Mouse (Mus musculus): ENCODE results near the gene Cpsf6.

The Cpsf6 gene

DNA sequence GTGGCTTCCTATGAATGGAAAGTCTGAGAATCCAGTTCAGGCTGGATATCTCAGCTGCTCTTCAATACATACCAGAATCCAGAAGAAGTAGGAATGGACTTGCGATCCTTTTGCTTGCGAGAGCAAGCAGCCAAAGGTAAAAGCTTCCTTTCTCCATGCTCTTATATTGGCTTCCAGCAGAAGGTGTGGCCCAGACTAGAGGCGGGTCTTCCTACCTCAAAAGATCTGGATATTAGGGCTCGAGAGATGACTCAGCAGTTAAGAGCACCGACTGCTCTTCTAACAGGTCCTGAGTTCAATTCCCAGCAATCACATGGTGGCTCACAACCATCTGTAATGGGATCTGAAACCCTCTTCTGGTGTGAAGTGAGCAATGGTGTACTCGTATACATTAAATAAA is at the start of gene Cpsf6:
Gene Cpsf6 (minus strand): TSS at position 108 of the 400 bp plus-strand sequence.
- DNase-seq (ENCODE audit: low spot score) = no peak

DNA sequence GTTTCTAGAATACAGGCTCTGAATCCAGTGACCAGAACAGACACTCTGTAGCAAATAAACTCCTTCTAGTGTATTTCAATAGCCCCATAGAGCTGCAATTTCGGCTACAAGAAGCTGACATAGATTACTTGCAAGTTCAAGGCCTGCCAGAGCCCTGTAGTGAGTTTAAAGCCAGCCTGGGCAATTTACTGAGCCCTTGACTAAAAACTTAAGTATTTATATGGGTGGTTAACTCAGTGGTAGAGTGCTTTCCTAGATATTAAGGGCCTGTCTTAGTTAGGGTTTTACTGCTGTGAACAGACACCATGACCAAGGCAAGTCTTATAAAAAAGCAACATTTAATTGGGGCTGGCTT is 46.8 kb upstream of the Cpsf6 start:
- DNase-seq (ENCODE audit: low spot score) = no peak

DNA sequence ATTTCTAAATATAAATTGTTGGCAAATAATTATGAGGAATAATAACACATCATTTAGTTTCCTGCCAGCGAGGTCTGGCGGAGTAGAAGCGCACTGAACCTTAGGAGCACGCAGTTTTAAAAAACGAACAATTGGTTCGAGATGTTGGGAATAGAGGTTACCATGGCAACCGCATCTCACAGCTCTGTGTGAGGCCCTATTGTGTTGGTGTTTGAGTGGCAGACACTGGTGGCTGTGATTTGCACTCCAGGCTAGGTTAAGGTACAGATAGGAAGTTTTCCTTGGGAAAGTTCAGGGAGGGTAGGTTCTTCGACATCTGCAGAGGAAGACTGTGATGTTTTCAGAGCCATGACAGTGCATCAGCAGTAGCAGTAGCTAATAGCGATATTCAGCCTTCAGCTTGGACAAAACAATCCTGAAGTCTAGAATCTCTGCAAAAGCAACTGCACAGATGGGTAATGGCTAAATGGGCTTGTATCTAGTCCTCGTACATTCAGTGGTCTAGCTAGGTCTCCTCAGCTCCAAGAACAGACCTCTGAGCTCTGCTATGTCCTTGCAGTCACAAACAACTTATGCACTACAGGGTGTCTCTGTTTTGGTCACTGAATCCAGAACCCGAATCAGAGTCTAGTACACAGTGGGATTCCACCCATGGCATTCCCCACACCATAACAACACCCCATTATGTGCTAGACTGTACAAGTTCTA is 46.2 kb upstream of the Cpsf6 start:
- DNase-seq (ENCODE audit: low spot score) = peak; percentile 69

DNA sequence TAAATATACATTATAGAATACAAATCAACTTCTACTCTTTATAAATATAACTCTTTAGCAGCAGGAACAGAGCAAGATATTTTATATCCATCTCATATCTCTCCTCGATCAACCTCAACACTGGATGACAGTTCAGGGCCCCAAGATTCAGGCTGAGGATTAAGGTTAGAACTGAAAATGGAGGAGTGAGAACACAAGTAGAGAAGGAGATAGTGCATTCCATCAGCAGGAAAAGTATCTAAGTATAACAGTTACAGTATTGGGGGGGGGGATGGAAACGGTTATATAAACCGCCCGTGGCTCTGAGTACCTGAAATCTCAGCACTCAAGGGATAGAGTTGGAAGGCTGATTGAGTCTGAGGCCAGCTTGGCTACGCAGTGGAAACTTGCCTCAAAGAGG is 45.2 kb upstream of the Cpsf6 start:
- no peak for DNase-seq (ENCODE audit: low spot score)

DNA sequence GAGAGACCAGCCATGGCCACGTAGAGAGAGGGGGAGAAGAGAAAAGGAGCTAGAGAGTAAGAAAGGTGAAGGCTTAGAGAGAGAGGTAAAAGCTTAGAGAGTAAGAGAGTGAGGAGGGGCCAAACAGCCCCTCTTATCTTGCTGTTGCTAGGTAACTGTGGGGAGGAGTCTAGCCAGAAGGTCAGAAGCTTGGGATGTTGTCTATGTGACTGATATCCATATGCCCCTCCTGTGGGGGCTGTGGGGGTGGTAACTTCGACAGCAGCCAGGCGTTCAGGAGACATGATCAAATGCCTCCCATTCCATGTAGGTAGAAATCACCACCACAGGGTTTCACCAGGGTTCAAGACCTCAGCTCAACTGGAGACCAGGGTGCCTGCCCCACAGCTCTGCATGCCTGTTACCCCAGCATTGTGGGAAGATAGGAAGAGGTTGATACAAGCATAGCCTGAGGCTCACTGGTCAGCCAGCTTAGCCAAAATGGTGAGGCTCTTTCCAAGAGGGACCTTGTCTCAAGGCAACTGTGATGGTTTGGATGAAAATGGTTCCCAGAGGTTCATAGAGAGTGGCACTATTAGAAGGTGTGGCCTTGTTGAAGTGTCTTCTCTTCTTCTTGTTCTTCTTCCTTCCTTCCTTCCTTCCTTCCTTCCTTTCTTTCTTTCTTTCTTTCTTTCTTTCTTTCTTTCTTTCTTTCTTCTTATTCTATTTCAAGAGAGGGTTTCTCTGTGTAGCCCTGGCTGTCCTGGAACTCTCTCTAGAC is 44.5 kb upstream of the Cpsf6 start:
- no peak for DNase-seq (ENCODE audit: low spot score)

DNA sequence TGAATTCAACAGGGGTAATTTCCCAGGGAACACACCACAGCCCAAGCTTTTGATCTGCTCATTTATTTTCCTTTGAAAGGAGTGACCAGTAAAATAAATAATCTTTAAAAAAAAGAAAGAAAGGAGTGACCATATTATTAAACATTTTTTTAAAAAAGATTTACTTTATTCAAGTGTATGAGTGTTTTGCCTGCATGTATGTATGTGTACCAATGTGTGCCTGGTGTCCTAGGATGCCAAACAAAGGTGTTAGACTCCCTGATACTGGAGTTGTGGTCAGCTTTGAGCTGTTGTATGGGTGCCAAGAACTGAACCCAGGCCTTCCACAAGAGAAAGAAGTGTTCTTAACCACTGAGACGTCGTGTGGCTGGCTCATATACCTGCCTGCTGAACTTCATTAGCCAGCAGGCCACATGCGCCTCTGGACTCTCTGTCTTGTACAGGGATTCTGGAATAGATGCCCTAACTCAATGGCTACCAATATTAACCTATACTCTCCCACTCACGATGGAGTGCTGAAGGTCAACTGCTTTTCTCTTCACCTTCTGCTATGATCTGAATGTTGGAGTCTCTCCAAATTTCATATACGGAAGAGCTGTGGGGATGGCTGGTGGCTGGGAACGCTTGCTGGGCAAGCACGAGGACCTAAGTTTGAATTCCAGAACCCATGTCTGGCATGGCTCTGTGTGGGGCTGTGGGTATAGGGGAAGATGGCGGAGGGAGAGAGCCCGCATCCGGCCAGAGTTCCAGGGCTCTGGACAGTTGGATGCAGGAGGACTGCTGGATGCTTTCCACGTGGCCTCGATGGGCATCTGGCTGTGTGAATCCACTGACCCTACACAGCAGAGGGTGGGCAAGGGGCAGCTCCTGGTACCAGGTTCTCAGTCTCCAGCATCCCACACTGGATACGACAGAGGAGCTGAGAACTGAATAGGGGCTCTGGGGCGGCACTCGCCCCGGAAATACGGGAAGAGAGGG is 43.5 kb upstream of the Cpsf6 start:
- no peak for DNase-seq (ENCODE audit: low spot score)

DNA sequence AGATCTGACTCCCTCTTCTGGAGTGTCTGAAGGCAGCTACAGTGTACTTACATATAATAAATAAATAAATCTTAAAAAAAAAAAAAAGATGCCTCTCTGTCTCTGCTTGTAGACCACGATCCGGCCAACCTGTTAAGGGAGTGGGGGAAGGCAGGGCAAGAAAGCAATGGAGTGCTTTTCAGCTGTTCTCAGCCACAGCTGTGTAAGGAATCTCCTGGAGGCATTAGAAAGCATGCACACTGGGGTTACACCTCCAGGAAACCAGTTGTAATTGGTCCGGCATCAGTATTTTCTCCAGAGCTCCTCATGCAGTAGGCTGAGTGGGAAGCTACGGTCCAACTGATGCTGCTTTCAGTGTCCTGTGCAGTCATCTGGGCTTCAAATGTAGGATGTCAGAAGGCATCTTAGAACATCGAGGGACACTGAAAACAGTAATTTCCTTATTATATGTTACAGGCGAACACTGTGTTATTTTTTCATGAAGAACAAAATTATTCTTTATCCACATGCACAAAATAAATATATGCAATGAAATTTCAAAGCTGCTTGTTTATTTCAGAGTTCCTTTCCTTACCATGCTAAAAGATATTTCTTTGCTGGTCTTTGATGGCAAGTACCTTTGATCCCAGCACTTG is 42.5 kb upstream of the Cpsf6 start:
- DNase-seq (ENCODE audit: low spot score) = no peak

DNA sequence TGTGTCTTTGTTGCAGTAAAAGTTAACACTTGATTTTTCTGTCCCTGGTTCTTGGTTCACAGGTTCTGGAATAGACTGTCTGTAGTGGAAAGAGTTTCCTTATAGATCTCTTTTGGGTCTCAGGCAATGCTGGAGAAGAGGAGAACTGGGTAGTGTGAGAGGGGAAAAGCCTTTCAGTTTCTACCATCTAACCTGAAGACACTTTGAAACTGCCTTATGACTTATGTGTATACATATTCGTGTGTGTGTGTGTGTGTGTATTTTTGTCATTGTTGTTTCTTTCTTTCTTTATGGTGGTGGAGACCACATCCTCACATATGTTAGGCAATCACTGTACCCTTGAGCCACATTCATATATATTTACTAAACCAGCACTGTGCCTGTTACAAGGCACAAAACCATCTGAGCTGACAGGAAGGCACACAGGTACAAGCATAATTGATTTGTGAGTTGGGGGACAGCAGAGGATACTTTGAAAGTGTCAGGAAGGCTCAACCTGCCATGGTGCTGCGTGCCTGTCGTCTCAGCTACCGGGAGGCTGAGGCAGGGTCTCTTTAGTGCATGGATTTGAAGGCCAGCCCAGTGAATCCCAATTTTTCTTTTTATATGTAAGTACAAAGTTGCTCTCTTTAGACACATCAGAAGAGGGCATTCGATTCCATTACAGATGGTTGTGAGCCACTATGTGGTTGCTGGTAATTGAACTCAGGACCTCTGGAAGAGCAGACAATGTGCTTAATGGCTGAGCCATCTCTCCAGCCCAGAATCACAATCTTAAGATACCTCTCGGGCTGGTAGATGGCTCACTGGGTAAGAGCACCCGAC is 41.7 kb upstream of the Cpsf6 start:
- DNase-seq (ENCODE audit: low spot score) = no peak

DNA sequence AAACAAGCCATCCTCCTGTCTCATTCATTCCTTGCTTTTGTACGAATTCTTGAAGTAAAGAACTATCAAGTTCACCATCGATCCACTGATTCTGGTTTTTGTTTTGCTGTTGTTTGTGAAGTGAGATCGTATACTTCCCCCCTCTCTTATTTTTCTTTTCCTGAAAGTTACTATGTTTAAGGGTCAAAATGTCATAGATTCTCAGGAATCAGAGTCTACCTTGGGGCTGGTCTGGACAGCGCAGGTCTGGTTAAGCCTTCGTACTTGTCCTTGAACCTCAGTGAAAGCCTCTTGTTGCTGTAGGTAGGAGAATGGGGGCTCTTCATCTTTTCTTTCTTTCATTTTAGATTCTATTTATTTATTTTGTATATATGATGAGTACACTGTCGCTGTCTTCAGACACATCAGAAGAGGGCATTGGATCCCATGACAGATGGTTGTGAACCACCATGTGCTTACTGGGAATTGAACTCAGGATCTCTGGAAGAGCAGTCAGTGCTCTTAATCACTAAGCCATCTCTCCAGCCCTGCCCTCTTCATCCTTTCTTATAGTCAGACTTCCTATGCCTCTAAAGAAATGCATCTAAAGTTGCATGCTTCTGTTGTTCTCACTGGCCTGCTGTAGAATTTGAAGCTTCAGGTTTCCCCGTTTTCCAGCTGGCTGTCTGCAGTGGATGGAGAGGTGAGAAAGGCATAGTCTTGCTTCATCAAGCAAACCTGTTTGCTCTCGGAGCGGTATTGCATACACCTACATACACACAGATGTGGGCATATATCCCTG is 40.9 kb upstream of the Cpsf6 start:
- no peak for DNase-seq (ENCODE audit: low spot score)

DNA sequence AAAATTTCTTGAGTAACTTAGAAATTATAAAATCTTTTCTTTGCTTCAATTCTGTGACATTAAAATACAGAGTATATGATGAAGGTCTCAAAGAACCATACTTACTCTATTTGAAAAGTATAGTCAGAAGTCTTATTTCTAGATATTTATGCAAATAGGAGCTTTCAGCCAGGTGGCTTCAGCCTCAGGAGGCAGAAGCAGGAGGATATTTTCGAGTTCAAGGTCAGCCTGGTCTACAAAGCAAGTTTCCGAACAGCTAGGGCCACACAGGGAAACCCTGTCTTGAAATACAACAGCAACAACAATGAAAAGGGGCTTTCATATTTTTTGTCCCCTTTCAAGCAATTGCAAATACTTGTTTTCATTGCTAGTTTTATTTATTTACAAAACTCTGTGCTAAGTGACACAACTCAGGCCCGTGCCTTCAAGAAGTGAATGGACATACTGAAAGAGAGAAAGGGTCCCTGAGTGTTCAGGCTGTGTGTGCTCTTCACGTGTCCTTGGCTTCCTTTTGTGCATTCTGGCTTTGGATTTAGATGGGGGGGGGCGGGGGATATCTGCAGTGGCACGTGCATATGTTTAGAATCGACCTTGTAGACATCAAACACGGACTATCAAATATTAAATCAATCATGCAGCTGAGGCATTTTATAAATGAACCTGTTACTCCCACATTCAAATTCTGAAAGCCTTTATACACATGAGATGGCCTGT is 39.9 kb upstream of the Cpsf6 start:
- no peak for DNase-seq (ENCODE audit: low spot score)

DNA sequence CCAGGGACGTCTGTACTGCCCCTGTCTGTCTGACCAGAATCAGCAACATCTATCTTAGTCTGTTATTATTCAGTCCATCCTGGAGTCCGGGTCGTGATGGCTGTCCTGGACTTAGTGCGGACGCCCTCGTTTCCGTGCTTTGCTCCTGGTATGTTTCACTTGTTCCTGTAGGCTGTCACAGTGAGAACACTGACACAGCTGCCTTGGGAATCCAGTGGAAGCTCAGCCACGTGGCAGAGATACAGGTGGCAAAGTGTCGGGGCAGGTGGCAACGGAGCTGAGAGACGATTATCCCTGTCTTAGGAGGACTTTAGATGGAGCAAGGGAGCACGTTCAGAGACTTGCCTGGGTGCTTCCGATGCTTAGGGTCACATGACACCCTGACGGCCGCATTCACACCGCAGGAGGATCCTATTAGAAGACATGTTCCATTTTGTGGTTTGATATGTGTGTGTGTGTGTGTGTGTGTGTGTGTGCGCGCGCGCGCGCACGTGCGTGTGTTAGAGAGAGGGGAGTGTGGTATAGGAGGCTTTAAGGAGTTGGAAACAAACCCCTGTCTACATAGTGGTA is 38.9 kb upstream of the Cpsf6 start:
- DNase-seq (ENCODE audit: low spot score) = peak; percentile 12

DNA sequence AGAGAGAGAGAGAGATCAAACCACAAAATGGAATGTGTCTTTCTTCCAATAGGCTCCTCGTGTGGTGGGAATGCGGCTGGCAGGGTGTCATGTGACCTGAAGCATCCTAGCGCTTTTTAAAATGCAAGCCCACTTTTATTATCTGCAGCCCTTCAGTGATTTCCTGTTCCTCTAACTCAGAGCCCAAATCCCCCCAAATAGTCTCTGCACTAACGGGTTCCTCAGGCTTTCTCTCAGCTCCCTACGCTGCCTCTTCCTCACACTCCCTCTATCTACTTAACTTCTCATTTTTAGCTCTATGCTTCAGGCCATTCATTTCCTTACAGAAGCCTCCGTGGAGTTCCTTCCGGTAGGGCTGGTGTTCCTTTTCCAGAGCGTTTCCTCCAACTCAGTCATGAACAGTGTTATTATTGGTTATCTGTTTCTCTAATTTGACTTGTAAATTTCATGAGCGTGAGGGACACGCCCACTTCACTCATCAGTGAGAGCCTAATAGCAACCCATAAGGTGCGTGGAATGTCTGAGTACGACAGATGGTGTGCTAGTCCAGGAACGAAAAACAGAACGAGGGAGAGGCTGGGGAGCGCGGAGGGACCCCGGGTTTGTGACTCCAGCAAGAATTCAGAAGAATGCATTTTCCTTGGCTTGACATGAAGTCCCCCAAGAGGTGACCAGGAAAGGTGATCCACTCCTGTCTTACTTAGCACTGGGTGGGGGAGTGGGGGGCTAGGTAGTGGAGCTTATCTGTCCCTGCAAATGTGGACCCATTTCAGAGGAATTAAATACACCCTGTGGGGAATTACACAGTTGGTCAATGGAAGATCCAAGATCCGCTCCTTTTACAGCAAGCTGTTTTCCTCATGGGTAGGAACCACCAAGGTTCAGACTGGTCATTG is 38.2 kb upstream of the Cpsf6 start:
- DNase-seq (ENCODE audit: low spot score) = peak; percentile 33

DNA sequence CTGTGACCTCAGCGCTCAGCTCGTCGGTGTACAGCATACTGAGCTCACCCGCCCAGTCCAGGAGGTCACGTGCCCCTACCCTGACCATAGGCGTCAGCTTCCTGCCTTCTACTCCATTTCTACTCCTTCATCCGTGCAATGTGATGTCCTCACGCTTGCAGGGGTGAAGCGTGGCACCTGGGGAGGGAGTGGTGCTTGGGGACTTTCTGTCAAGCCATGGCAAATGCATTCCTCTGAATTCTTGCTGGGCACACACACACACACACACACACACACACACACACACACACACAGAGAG is 37.6 kb upstream of the Cpsf6 start:
- DNase-seq (ENCODE audit: low spot score) = peak; percentile 15

DNA sequence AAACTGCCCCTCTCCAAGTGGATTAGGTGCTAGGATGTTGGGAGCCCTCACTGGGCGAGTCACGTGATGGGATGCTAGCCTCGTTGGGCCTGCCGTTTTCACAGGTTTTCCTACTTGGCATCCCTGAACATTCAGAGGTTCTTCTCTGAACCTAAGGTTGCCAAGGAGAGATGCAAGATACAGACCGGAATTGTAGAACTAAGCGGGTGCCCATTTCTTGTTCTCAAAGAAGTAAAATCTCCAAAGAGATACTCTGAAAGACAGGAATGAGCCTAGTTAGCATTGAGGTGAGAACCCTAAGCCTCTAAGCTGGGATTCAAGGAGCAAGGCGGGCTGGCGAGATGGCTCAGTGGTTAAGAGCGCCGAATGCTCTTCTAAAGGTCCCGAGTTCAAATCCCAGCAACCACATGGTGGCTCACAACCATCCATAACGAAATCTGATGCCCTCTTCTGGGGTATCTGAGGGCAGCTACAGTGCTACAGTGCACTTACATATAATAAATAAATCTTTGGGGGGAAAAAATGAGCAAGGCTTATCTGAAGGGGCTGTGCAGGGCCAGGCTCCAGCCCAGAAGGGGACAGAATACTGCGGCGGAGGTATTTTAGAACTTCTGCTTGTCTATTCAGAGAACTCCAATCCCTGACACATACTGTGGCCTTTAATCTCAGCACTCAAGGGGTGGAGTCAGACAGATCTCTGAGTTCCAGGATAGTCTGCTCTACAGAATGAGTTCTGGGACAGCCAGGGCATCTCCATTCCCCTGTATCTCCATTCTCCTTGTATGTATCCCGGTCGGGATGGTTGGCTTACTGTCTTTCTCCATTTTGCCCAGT is 37.0 kb upstream of the Cpsf6 start:
- DNase-seq (ENCODE audit: low spot score) = no peak

DNA sequence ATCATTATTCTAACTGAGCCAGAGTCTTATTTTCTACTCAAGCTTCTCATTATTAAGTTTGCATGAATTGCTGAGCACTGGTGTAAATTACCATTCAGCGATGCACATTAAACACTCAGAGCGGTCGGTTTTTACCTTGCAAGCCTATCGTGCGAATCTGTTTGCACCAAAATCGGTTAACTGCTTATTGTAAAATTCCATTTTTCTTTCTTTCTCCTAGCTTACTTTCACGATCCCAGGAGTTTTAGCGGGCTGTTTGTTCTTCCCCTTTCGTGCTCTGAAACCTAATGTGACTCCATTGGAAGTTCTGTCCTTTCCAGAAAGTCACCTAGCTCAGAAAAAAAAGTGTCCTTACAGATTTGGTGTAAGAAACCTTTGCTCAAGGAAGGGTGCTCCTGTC is 36.3 kb upstream of the Cpsf6 start:
- no peak for DNase-seq (ENCODE audit: low spot score)

DNA sequence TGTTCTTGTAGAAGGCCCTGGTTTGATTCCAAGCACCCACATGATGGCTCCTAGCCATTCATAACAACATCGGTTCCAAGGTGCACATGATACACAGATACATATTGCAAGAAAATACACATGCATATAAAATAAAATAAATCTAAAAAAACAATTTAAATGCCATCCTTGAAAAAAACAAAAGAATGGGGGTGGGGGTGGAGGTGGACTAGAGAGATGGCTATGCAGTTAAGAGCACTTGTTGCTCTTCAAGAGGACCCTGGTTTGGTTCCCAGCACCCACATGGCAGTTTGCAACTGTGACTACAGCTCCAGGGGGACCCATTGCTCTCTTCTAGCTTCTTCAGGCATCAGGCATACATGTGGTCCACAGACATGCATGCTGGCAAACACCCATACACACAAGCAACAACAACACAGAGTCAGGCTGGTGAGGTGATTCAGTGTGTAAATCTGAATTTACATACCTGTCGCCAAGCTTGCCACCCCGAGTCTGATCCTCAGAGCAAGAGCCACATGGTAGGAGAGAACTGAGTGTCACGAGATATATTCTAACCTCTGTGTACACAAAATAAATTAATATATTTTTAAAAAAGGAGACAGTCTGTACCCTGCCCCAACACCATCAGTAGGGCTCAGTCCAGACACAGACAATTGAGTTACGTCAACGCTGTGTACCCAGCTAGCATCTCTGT is 35.7 kb upstream of the Cpsf6 start:
- DNase-seq (ENCODE audit: low spot score) = no peak

DNA sequence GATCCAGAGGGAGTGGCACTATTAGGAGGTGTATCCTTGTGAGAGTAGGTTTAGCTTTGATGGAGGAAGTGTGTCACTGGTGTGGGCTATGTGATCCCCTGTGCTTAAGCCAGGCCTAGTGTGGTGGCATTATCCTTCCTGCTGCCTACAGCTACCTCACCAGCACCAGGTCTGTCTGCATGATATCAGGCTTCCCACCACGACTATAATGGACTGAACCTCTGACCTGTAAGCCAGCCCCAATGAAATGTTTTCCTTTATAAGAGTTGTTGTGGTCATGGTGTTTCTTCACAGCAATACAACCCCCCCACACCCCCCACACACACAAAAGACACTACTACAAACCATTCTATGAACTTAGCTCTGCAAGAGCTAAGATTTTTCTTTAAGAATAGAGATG is 34.9 kb upstream of the Cpsf6 start:
- DNase-seq (ENCODE audit: low spot score) = no peak

All from retina, embryonic 14.5 days (tissue).